Mouse (Mus musculus) erythroblast, adult 5-6 weeks (primary cell): ENCODE measurements around the gene Syt14. TPM values are rescaled to one million over a fixed set of nuclear protein-coding genes. Genes with fewer than 3 reads are reported as not detected.
A peak's percentile ranks its signal among the peaks of the same experiment; 100 is the strongest.

ENCODE experiments used
- ATAC-seq: replicated peaks from 2 replicates; pipeline ENCODE4 v1.8.0; 2016; ENCODE audit warnings: moderate number of reproducible peaks, mild to moderate bottlenecking, moderate TSS enrichment, inconsistent platforms; ENCODE audit not compliant: poor library complexity, low FRiP score, severe bottlenecking
- total RNA-seq, 2 experiments: library from RNA; stranded (forward) in 1 of 2; stranded (reverse) in 1 of 2; fragments of 150-400 nt in 1 of 2; fragments of 200-764, 138-1000 nt in 1 of 2; gene quantifications; 2 replicates each; pipeline versions ENCODE4 v1.2.3 to v1.2.4; 2015 to 2017; ENCODE audit warnings: low replicate concordance in 2 of 2

The Syt14 gene
- 17.1 and 18.8 TPM in 2 replicates for total RNA-seq (2015; ENCODE audit: low replicate concordance)
- 31.9 and 41.0 TPM in 2 replicates for total RNA-seq (2017; ENCODE audit: low replicate concordance)

- ATAC-seq: peak; percentile 87
Measured at GRCm38 (mm10) chr1:193035371-193036238, at the start of gene Syt14. Syt14 (minus strand) TSS chr1:193035775.

DNA sequence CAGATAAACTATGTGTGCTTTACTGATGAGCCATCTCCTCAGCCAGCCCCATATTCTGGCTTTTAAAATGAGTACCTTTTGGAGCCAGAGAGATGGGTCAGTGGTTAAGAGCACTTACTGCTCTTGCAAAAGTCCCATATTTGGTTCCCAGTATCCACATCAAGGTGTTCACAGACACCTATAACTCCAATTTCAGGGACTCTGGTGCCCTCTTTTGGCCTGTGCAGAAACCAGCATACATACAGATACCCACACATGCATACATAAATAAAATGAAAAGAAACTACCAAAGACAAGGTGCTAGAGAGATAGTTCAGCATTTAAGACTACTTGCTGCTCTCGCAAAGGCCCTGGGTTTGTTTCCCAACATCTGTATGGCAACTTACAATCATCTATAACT is 48.4 kb upstream of the Syt14 start:
- ATAC-seq: no peak

GRCm38 (mm10) chr1:193083051-193083450 is 47.5 kb upstream of the Syt14 start:
- ATAC-seq: no peak

- ATAC-seq: no peak
Measured at GRCm38 (mm10) chr1:193082311-193082921, 46.8 kb upstream of the Syt14 start.

DNA sequence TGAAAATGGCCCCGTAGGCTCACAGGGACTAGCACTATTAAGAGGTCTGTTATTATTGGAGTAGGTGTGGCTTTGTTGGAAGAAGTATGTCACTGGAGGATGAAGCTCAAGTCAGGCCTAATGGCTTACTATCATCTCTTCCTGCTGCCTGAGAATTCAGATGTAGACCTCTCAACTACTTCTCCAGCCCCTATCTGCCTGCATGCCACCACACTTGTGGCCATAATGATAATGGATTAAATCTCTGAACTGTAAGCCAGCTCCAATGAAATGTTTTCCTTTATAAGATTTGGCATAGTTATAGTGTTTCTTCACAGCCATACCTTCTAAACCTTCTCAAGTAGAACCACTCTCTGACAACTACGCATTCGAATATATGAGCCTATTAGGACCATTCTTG is 27.0 kb upstream of the Syt14 start:
- no peak for ATAC-seq

DNA sequence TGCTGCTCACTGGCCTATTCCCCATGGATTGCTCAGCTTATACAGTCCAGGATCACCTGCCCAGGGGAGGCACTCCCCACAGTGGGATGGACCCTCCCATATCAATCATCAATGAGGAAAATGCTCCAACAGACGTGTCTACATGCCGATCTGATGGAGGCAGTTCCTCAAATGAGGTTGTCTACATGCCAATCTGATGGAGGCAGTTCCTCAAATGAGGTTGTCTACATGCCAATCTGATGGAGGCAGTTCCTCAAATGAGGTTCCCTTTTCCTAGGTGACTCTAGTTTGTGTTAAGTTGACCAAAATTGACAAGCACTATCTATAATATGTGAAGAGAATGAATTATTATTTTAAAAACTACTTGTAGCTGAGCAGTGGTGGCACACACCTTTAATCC is 24.6 kb upstream of the Syt14 start:
- no peak for ATAC-seq

- no peak for ATAC-seq
Measured at GRCm38 (mm10) chr1:193059596-193059995, 24.0 kb upstream of the Syt14 start.

- no peak for ATAC-seq
Measured at GRCm38 (mm10) chr1:193054401-193054800, 18.8 kb upstream of the Syt14 start.

- no peak for ATAC-seq
Measured at GRCm38 (mm10) chr1:193053065-193053464, 17.5 kb upstream of the Syt14 start.

GRCm38 (mm10) chr1:193047616-193048015 is 12.0 kb upstream of the Syt14 start:
- no peak for ATAC-seq

DNA sequence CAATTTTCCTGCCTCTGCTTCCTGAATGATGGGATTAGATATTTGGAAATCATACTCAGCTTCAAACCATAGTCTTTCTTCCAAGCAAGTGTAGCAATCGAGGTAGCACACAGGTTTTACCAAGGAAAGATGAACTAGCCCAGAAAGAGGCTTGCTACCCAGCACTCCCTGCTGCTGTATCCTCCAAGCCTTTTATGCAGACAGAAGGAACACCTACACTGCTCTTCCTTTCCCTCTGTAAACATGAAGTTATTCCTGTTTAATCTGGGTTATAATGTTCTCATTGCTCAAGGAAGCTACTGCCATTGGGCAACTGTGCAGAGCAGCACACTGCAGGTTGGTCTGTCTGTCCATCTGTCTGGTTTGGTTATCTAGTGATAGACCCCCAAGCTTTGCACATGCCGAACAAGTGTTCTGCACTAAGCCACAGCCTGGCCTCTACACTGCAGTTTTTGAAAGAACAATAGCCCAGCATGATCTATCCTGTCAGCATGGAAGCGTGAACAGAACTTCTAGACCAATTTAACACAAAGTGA is 7.3 kb upstream of the Syt14 start:
- no peak for ATAC-seq

GRCm38 (mm10) chr1:193034951-193035370 is 614 bp downstream of the Syt14 start:
- peak; percentile 25 for ATAC-seq

DNA sequence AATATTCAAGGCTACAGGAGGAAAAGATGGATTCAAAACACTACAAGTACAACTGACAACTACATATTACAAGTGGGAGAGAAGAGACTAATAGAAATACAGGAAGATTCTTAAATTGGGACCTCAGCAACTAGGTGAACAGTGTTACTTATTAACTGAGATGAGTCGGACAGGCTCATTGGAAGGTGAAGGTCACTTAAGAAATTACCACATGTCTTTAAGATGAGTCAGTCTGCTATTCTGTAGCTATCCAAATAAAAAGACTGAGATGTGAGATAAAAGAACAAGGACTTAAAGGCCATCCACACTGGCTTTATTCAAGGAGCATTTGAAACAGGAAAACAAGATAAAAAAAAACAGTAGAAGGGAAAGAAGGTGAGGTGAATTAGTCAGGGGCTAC is 11.3 kb downstream of the Syt14 start:
- ATAC-seq: no peak

DNA sequence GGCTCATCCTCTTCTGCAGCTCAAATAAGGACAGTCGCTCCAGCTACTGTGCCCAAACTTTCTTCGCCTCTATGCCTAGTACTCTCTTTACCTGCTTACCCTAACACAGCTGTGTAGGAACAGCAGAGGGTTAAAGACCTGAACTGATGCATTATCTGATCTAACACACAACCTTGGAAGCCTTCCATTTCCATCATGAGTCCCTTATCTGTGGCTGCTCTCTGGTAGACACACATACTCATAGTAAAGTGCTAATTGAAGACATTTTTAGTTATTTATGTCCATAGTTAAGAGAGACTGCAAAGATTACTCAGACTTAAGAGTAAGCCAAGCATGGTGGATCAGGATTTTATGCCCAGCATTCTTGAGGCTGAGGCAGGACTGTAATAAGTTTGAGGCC is 23.2 kb downstream of the Syt14 start:
- ATAC-seq: peak; percentile 79

GRCm38 (mm10) chr1:193011000-193011769 is 24.4 kb downstream of the Syt14 start:
- peak; percentile 93 for ATAC-seq

GRCm38 (mm10) chr1:193004581-193004980 is 31.0 kb downstream of the Syt14 start:
- ATAC-seq: no peak

GRCm38 (mm10) chr1:193003953-193004352 is 31.6 kb downstream of the Syt14 start:
- ATAC-seq: no peak

DNA sequence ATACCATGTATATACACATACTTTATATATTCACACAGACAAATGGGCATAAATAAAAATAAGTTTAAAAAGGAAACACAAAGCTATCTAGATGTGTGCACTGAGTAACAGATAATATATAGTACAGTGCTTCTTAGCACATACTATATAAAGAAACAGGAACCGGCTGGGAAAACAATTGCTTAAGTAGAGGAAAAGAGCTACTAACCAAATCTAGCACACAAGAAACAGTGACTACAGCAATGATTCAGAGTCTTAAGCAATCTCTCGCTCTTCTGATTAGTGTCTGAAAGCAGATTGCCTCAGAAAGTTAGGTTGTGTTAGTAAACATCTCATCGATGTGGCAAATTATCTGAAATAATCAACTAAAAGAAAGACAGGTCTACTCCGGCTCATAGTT is 33.3 kb downstream of the Syt14 start:
- no peak for ATAC-seq

GRCm38 (mm10) chr1:193001587-193001986 is 34.0 kb downstream of the Syt14 start:
- ATAC-seq: peak; percentile 95

- peak; percentile 54; the same call in 1 of the 2 replicates for ATAC-seq
Measured at GRCm38 (mm10) chr1:193000908-193001307, 34.7 kb downstream of the Syt14 start.
